Mouse (Mus musculus): ENCODE results near the gene L3mbtl1. TPM values are rescaled to one million over a fixed set of nuclear protein-coding genes. Genes with fewer than 3 reads are reported as not detected.
A peak's percentile ranks its signal among the peaks of the same experiment; 100 is the strongest.
"Not testable (repeated sequence)": the region's sequence is repeated elsewhere in the genome, so short reads cannot be mapped to it uniquely, and the experiment has no call there.

The L3mbtl1 gene
- polyA plus RNA-seq (2014; fragmentation: Nextera tagmentation; extraction: Ambion mirVana): 1.6 and 3.0 TPM in 2 replicates

DNA sequence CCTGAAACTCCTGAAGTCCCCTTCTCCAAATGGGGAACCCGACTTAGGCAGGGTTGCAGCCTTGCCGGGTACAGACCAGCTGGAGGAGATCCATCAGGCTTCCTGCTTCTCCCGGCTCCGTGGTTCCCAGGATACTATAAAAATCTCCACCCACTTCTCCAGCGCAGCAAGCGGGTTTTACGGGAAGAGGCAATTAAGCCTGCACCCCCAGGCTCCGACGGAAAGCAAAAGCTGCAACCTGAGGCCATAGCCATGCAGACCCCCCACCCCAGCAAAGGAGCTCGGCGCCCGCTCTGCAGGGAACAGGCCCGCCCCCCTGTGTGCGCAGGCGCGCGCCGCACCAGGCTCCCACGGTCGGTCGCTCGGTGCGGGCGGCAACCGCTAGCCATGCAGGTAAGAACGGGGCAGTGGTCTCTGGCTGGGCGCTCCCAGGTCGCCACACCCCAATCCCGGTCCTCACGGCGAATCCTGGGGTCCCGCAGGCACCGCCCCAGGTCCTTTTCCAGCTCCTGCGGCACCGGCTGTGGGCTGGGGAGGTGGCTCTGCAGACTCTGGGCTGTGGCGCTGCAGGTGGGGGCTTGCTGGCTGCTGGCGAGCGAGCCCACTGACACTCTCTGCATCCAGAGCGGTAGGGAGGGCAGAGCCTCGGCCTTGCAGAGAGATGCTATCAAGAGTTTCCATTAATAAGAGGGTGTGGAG is at the start of gene L3mbtl1:
Gene L3mbtl1 (plus strand): TSS at position 325 of the 699 bp plus-strand sequence.
- DNase-seq (peak; percentile 79), ATAC-seq (ENCODE audit: low FRiP score, low TSS enrichment) (peak; percentile 76; the same call in 1 of the 2 replicates)
- H3K36me3 ChIP-seq (ENCODE audit: control insufficient read depth, insufficient read depth, low read length): peaks cover 31% of the 10 kb centered on the region
- peak within 1 kb of the TSS; percentile 65 for H3K9ac ChIP-seq (replicated peaks; ENCODE audit: low read length)
- peak within 1 kb of the TSS; percentile 17; the same call in 1 of the 2 replicates for H3K27ac ChIP-seq (replicated peaks; ENCODE audit: low read depth, low read length)
- no peaks in the 10 kb centered on the region; the same call in 1 of the 2 replicates for H3K4me1 ChIP-seq (ENCODE audit: control insufficient read depth, insufficient read depth, low read length)
- no peaks in the 10 kb centered on the region for H3K9me3 ChIP-seq (ENCODE audit: control insufficient read depth, low read length)
- peak within 1 kb of the TSS; percentile 94 for H3K4me2 ChIP-seq (ENCODE audit: low read length)
- H3K4me3 ChIP-seq (replicated peaks; ENCODE audit: low read depth, low read length): peak within 1 kb of the TSS; percentile 54
- under 1% methylated on average over 40 of the region's 40 CpGs for WGBS
- no peaks in the 10 kb centered on the region for H3K27me3 ChIP-seq (ENCODE audit: control insufficient read depth, insufficient read depth, low read length)

GRCm38 (mm10) chr2:162899256-162899655 is 44.0 kb upstream of the L3mbtl1 start:
- H3K4me2 ChIP-seq (ENCODE audit: low read length); H3K9ac ChIP-seq (replicated peaks; ENCODE audit: low read length); H3K36me3 ChIP-seq (ENCODE audit: control insufficient read depth, insufficient read depth, low read length); H3K9me3 ChIP-seq (ENCODE audit: control insufficient read depth, low read length); H3K27ac ChIP-seq (replicated peaks; ENCODE audit: low read depth, low read length); H3K4me3 ChIP-seq (replicated peaks; ENCODE audit: low read depth, low read length); H3K4me1 ChIP-seq (ENCODE audit: control insufficient read depth, insufficient read depth, low read length); DNase-seq; ATAC-seq (ENCODE audit: low FRiP score, low TSS enrichment); H3K27me3 ChIP-seq (ENCODE audit: control insufficient read depth, insufficient read depth, low read length): not testable (repeated sequence)
- WGBS: 96% methylated on average over 15 of the region's 20 CpGs

DNA sequence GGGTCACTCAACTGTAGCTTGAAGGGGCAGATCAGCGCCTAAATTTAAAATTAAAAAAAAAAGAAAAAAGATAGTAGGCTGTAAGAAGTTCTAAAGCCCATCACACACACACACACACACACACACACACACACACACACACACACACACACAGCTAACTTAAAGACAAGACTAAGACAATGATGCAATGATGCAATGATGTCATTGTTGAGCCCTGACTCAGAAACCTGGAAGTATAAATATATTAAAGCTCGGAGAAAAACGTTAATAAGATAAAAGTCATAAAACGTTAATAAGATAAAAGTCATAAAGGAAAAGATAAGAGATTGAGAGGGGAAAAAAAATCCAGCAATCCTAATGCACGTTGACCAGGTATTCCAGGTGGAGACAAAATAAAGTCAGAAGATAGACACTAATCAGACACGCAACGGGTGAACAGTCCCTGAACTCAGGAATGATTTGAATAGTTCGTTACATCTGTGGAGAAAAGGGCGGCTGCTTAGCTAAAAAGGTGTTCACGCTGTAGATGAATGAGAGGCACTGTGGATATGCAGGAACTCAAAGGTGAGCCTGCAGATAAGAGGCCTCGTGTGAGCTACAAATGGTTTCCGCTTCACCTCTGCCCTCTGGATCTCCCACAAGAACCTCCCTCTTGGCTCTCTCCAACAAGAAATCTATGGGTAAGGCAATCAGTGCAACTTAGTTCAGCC is 43.2 kb upstream of the L3mbtl1 start:
- ATAC-seq (ENCODE audit: low FRiP score, low TSS enrichment) (no peak), DNase-seq (no peak)
- Histone ChIP-seq H3K4me2 (ENCODE audit: low read length) (no peak overlapping the region), H3K9ac (replicated peaks; ENCODE audit: low read length) (no peak overlapping the region), H3K4me1 (ENCODE audit: control insufficient read depth, insufficient read depth, low read length) (peaks cover 6% of the 10 kb centered on the region; the same call in 1 of the 2 replicates), H3K4me3 (replicated peaks; ENCODE audit: low read depth, low read length) (no peak overlapping the region), H3K27ac (replicated peaks; ENCODE audit: low read depth, low read length) (0 out of 2 replicates have a peak overlapping the region, but pooled peaks have one; percentile 1), H3K36me3 (ENCODE audit: control insufficient read depth, insufficient read depth, low read length) (no peaks in the 10 kb centered on the region), H3K27me3 (ENCODE audit: control insufficient read depth, insufficient read depth, low read length) (no peaks in the 10 kb centered on the region), H3K9me3 (ENCODE audit: control insufficient read depth, low read length) (no peaks in the 10 kb centered on the region)
- WGBS: 60% methylated on average over 12 of the region's 12 CpGs

DNA sequence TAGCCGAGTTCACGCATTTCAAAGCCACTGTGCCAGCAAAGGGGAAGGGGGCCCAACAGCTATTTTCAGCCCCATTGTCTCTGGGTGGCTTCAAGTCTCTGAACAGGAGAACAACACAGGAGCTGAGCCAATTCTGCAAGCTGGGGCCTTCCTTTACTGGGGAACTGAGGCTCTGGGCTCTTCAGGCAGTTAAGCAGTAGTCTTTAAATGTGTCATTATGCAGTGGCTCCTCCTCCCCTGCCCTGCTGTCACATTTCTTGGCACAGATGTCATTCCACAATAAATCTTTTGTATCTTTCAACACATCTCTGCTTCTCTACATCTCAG is 42.7 kb upstream of the L3mbtl1 start:
- 16% methylated on average over 2 of the region's 2 CpGs for WGBS
- DNase-seq (peak; percentile 41), ATAC-seq (ENCODE audit: low FRiP score, low TSS enrichment) (no peak)
- no peak overlapping the region for H3K4me2 ChIP-seq (ENCODE audit: low read length)
- no peak overlapping the region for H3K4me3 ChIP-seq (replicated peaks; ENCODE audit: low read depth, low read length)
- peaks cover 6% of the 10 kb centered on the region; the same call in 1 of the 2 replicates for H3K4me1 ChIP-seq (ENCODE audit: control insufficient read depth, insufficient read depth, low read length)
- H3K27ac ChIP-seq (replicated peaks; ENCODE audit: low read depth, low read length): 0 out of 2 replicates have a peak overlapping the region, but pooled peaks have one; percentile 1
- H3K36me3 ChIP-seq (ENCODE audit: control insufficient read depth, insufficient read depth, low read length): no peaks in the 10 kb centered on the region
- H3K27me3 ChIP-seq (ENCODE audit: control insufficient read depth, insufficient read depth, low read length): no peaks in the 10 kb centered on the region
- no peaks in the 10 kb centered on the region for H3K9me3 ChIP-seq (ENCODE audit: control insufficient read depth, low read length)
- H3K9ac ChIP-seq (replicated peaks; ENCODE audit: low read length): no peak overlapping the region

GRCm38 (mm10) chr2:162905902-162906301 is 37.4 kb upstream of the L3mbtl1 start:
- H3K4me3 ChIP-seq (replicated peaks; ENCODE audit: low read depth, low read length): no peak overlapping the region
- H3K27me3 ChIP-seq (ENCODE audit: control insufficient read depth, insufficient read depth, low read length): no peaks in the 10 kb centered on the region
- no peaks in the 10 kb centered on the region for H3K4me1 ChIP-seq (ENCODE audit: control insufficient read depth, insufficient read depth, low read length)
- H3K4me2 ChIP-seq (ENCODE audit: low read length): no peak overlapping the region
- H3K9ac ChIP-seq (replicated peaks; ENCODE audit: low read length): no peak overlapping the region
- H3K36me3 ChIP-seq (ENCODE audit: control insufficient read depth, insufficient read depth, low read length): no peaks in the 10 kb centered on the region
- no peak overlapping the region for H3K27ac ChIP-seq (replicated peaks; ENCODE audit: low read depth, low read length)
- DNase-seq (no peak), ATAC-seq (ENCODE audit: low FRiP score, low TSS enrichment) (no peak)
- no peaks in the 10 kb centered on the region for H3K9me3 ChIP-seq (ENCODE audit: control insufficient read depth, low read length)
- 84% methylated on average over 4 of the region's 4 CpGs for WGBS

DNA sequence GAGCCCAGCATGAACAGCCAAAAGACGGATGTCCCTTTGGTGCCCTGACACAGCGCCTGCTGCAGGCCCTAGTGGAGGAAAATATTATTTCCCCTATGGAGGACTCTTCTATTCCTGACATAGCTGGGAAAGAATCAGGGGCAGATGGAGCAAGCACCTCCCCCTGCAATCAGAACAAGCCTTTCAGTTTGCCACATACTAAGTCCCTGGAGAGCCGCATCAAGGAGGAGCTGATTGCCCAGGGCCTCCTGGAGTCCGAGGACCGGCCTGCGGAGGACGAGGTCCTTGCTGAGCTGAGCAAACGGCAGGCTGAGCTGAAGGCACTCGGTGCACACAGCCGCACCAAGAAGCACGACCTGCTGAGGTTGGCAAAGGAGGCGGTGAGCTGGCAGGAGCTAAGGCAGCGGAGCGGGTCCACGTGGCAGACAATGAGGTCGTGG is 35.2 kb upstream of the L3mbtl1 start:
- Histone ChIP-seq H3K9ac (replicated peaks; ENCODE audit: low read length) (peak overlapping the region; percentile 20; the same call in 1 of the 2 replicates), H3K4me3 (replicated peaks; ENCODE audit: low read depth, low read length) (no peak overlapping the region), H3K27ac (replicated peaks; ENCODE audit: low read depth, low read length) (no peak overlapping the region), H3K9me3 (ENCODE audit: control insufficient read depth, low read length) (no peaks in the 10 kb centered on the region), H3K4me1 (ENCODE audit: control insufficient read depth, insufficient read depth, low read length) (no peaks in the 10 kb centered on the region), H3K36me3 (ENCODE audit: control insufficient read depth, insufficient read depth, low read length) (no peaks in the 10 kb centered on the region), H3K4me2 (ENCODE audit: low read length) (0 out of 2 replicates have a peak overlapping the region, but pooled peaks have one; percentile 15), H3K27me3 (ENCODE audit: control insufficient read depth, insufficient read depth, low read length) (no peaks in the 10 kb centered on the region)
- WGBS: 39% methylated on average over 16 of the region's 16 CpGs
- DNase-seq: peak; percentile 41
- no peak for ATAC-seq (ENCODE audit: low FRiP score, low TSS enrichment)

DNA sequence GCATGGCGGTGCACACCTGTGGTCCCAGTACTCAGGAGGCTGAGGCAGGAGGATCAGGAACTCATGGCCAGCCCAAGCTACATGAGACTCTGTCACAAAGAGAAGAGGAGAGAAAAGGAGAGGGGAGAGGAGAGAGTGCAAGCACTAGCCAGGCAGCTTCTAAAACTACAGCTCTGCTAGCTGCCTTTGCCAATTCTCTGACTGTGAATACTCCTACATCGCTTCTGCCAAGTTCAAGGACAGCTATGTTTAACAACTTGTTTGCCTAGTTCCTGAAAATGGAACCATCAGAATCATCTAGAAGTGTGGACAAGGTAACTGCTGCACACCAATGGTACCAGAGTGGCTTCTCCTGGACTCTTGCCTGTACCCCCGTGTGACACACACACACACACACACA is 29.2 kb upstream of the L3mbtl1 start:
- DNase-seq (no peak), ATAC-seq (ENCODE audit: low FRiP score, low TSS enrichment) (no peak)
- no peak overlapping the region for H3K27ac ChIP-seq (replicated peaks; ENCODE audit: low read depth, low read length)
- 77% methylated on average over 3 of the region's 3 CpGs for WGBS
- H3K9me3 ChIP-seq (ENCODE audit: control insufficient read depth, low read length): no peaks in the 10 kb centered on the region; the same call in 1 of the 2 replicates
- H3K4me3 ChIP-seq (replicated peaks; ENCODE audit: low read depth, low read length): no peak overlapping the region
- no peak overlapping the region for H3K4me2 ChIP-seq (ENCODE audit: low read length)
- H3K4me1 ChIP-seq (ENCODE audit: control insufficient read depth, insufficient read depth, low read length): no peaks in the 10 kb centered on the region
- no peaks in the 10 kb centered on the region for H3K27me3 ChIP-seq (ENCODE audit: control insufficient read depth, insufficient read depth, low read length)
- no peak overlapping the region for H3K9ac ChIP-seq (replicated peaks; ENCODE audit: low read length)
- no peaks in the 10 kb centered on the region for H3K36me3 ChIP-seq (ENCODE audit: control insufficient read depth, insufficient read depth, low read length)

DNA sequence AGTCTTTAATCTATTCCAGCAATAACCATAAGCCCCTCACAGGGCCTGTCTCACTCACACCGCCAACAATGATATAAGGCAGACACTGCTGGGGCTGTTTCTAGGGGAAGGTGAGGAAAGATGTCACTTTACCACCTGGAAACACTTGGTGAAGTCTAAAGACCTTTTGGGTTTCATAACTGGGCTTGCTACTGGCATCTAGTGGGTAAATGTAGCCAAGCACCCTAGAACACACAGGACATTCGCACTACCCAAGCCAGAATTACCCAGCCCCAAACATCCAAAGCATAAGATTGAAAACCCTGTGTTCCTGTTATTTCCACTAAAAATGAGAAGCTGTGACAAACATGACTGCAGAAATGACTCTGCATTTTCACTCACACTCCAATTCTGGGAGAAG is 28.8 kb upstream of the L3mbtl1 start:
- WGBS: 48% methylated on average over 2 of the region's 2 CpGs
- H3K36me3 ChIP-seq (ENCODE audit: control insufficient read depth, insufficient read depth, low read length): no peaks in the 10 kb centered on the region
- H3K9ac ChIP-seq (replicated peaks; ENCODE audit: low read length): no peak overlapping the region
- no peak overlapping the region for H3K4me2 ChIP-seq (ENCODE audit: low read length)
- H3K27ac ChIP-seq (replicated peaks; ENCODE audit: low read depth, low read length): no peak overlapping the region
- ATAC-seq (ENCODE audit: low FRiP score, low TSS enrichment): no peak
- DNase-seq: peak; percentile 78
- no peaks in the 10 kb centered on the region; the same call in 1 of the 2 replicates for H3K9me3 ChIP-seq (ENCODE audit: control insufficient read depth, low read length)
- no peak overlapping the region for H3K4me3 ChIP-seq (replicated peaks; ENCODE audit: low read depth, low read length)
- H3K27me3 ChIP-seq (ENCODE audit: control insufficient read depth, insufficient read depth, low read length): no peaks in the 10 kb centered on the region
- H3K4me1 ChIP-seq (ENCODE audit: control insufficient read depth, insufficient read depth, low read length): no peaks in the 10 kb centered on the region

All from midbrain, embryonic 14.5 days (tissue).